Mouse (Mus musculus) cerebellum, postnatal 14 days (tissue): ENCODE results near the gene Rasip1.
"Not testable (repeated sequence)": the region's sequence is repeated elsewhere in the genome, so short reads cannot be mapped to it uniquely, and the experiment has no call there.

Experiments
- DNase-seq, 2 experiments: peaks; one replicate each; pipeline ENCODE4 v3.0.0; 2021; ENCODE audit warnings: mixed read lengths in 2 of 2

Gene Rasip1

DNA sequence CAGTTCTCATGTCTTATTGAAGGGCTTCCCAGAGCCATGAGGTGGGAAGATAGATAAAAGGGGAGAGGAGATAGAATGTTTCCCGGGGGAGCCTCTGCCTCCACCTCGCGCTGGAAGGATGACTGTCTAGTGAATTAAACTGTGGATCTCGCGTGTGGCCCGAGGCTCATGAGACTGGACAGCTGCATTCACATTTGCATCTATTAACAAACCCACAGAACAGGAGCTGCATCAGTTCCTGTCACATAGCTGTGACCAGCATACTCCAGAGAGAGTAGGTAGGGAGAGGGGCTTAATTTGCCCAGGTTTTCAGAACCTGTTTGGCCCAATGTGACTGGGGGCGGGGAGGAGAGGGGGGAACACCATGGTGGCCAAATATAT is 18.3 kb downstream of the Rasip1 start:
- DNase-seq = no peak

GRCm38 (mm10) chr7:45646671-45647070 is 19.4 kb downstream of the Rasip1 start:
- no peak for DNase-seq

- DNase-seq = no peak
Observed at GRCm38 (mm10) chr7:45649351-45649750, 22.1 kb downstream of the Rasip1 start.

- not testable (repeated sequence) for DNase-seq
Observed at GRCm38 (mm10) chr7:45650484-45650883, 23.2 kb downstream of the Rasip1 start.

GRCm38 (mm10) chr7:45654424-45655047 is 27.2 kb downstream of the Rasip1 start:
- DNase-seq = no peak

DNA sequence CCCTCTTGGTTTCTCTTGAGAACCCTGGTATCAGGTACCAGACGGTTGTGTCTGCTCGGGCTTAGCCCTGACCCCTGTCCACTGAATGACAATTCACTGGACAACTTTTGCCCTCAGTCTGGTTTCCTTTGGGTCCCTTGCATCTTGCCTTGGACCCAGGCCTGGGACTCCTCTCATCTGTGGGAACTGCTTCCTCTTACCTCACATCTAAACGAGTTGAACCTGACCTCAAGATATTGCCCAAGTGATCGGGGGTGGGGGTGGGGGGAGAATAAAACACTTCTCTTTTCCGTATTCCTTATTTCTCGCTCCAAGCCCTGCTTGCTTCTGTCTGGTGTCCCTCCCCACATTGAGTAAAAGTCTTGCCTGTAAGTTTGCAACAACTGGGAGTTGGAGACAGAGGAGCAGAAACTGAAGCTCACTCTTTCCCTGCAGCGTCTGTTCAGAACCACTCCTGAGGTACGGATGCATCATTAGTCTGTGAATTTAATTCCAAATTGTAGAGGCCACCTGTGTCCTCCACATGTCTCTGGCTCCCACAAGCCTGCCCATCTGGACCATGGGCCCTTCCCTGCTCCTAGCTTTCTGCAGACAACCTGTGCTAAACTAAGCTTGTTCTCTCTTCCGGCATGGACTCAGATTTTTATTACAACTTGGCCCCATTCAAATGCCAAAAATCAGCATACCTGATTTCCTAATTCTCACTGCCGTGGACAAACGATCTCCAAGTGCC is 33.6 kb downstream of the Rasip1 start:
- DNase-seq = no peak

GRCm38 (mm10) chr7:45661702-45662101 is 34.4 kb downstream of the Rasip1 start:
- DNase-seq = not testable (repeated sequence)

GRCm38 (mm10) chr7:45665303-45666138 is 38.2 kb downstream of the Rasip1 start:
- DNase-seq = peak in 1 of 2 experiments; percentile 41

DNA sequence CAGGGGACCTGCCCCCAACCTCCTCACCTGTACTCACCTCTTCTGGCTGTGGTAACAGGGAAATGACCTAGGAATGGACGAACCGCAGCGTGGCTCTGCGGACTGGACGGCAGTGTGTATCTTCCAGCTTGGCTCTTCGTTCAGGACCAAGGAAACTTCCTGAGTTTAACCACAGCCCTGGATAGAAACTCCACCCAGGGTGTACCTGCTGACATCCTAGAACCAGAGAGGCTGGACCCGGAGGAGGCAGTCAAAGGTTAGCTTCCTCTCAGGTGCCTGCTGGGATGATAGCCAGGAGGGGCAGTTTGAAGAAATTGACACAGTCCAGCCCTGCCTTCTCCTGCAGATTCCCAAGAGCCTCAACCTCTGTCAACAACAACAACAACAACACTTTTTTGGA is 38.9 kb downstream of the Rasip1 start, which contains the start of gene Fut2:
Fut2 (minus strand) TSS at position 234 of the 400 bp plus-strand sequence.
- DNase-seq = no peak

GRCm38 (mm10) chr7:45667761-45668160 is 40.5 kb downstream of the Rasip1 start:
- peak in 1 of 2 experiments; percentile 40 for DNase-seq

- DNase-seq = no peak
Observed at GRCm38 (mm10) chr7:45668921-45669320, 41.6 kb downstream of the Rasip1 start.

DNA sequence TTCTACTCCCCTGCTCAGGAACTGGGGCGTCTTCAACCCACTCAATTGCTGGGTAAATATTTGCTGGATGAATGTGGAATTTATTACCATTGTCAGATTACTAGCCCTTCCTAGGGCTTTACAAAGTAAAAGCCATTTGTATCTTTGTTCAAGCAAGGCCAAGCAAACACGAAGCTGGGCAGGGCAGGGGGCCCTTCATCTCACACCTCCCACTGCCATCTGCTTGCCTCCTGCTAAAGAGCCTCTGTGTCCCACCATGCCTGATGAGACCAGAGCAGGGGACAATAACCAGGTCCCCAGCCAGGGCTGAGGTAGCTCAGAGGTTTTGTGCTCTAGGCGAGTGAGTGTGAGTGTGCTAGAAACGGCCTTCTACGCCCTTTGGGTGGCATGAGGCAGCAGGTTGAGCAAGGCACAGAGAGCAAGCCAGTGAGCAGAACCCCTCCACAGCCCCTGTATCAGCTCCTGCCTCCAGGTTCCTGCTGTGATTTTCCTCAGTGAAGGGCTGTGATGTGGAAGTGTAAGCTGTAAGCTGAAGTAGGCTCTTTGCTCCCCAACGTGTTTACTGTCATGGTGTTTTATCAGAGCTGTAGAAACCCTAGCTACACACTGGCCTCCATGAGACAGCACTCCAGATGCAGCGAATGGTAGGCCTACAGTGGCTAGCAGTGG is 50.5 kb downstream of the Rasip1 start:
- no peak for DNase-seq

DNA sequence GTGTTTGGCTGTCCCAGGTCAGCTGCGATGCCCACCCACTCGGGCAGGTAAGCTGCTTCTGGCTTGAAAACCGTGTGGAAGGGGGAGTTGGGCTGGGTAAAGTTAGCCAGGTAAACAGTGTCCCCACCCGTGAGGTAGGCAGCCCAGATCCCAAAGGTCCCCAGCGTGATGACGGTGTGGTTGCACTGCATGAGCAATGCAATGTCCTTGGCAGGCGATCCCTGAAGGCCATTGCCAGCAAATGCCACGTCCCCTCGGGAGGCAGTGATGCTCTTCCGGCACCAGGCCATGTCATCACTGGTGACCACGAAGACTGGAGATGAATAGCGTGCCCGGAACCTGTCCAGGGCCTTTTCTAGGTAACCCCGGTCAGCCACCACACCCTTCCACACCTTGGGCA is 51.2 kb downstream of the Rasip1 start:
- DNase-seq = no peak

DNA sequence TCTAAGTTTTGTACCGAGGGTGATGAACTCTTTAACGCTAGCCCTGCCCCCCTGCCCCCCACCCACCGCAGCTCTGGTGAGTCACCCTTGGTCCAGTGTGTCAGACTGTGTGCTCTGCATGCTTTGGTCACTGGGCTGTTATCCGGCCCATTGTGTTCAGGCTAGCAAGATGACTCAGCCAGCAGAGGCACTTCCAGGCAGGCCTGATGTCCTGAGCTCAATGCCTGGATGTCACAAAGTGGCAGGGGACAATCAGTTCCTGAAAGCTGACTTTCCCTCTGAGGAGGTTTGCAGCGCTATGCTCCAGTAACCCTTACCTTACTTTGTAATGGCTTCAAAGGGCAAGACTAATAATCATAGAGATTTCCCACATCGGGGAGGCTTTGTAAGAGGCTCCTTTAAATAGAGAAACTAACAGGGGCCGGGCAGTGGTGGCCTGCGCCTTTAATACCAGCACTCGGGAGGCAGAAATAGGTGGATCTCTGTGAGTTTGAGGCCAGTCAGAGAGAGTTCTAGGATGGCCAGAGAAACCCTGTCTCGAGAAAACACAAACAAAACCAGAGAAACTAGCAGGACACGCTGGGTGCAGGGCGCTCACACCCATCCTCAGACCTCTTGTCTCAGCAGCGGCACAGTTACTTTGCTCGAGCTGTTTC is 52.8 kb downstream of the Rasip1 start:
- no peak for DNase-seq

DNA sequence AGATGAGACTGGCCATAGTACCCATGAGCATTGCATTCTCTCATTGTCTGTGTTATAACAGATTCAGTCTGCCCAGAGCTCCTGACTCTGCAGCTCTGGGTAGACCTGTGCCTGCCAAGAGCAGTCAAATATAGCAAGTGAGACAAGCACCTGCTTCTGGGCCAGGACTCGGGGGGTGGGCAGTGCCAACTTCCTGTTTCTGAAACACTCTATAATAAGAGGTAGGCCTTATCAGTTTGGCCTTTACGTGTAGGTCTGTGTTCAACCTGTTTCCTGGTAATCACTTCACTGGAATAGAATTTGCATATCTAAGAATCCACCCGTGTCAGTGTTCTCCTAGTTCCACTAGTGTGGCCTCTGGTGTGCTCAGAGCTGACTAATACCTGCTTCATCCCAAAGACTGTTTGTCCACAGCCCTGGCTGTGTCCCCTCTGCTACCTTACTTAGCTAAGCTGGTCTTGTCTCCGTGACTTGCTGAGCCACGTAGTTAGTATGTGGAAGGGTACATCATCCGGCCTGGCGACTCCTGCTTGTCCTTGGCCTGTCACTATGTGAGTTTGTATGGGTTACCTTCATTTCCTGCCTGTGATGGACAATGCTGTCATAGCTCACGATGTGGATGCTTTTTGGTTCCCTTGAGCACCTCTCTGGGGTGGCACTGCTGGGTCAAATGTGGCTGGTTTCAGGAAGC is 53.9 kb downstream of the Rasip1 start:
- DNase-seq = peak; percentile 63 to 73

GRCm38 (mm10) chr7:45682144-45683126 is 55.1 kb downstream of the Rasip1 start:
- DNase-seq = peak; percentile 96 to 98

DNA sequence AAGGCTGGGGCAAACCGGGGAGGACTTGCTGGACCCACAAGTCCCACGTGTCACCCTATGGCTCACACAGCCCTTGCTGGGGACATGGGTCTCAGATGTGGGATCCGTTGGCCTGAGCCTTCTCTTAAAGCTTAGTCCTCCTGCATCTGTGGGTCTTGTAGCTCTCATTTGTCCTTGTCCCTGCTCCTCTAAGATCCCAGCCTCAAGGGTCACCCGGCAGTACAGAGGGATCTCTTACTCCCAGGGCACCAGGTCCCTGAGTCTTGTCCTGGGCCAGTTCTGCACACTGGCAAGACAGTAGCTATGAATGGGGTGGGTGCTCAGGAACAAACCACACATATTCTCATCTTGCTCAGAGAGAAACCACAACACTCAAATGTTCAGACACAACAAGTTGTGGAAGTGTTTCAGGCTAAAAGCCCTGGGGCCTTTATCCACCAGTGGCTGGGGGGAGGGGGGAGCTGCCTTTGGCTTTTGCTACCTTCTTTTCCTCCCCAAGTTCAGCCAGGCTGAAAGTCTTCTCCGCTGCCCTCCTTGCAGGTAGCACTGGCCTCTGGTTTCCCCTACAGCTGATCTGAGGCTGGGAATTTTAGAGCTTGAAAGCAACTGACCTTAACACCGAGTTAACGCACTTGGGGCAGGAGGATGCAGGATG is 56.2 kb downstream of the Rasip1 start, which contains the start of gene Ntn5:
Ntn5 (plus strand) TSS at position 627 of the 655 bp plus-strand sequence.
- DNase-seq = no peak

DNA sequence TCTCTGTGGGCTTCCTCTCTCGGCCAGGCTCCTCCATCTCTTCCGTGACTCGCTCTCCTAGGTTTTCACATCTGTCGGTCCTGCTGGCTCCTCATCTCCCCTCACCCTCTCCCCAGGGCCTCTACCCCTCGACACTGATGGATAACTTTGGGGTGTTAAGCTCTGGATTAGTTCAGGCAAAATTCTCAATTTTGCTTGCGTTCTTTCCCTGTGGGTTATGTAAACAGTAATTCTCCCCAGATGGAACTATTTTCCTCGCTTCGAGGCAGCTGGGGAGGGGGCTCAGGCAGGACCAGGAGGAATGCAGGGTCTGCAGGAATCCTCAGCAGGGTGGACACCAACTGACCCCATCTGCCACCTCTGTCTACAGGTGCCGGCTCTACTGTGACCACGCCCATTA is 58.5 kb downstream of the Rasip1 start:
- no peak for DNase-seq

DNA sequence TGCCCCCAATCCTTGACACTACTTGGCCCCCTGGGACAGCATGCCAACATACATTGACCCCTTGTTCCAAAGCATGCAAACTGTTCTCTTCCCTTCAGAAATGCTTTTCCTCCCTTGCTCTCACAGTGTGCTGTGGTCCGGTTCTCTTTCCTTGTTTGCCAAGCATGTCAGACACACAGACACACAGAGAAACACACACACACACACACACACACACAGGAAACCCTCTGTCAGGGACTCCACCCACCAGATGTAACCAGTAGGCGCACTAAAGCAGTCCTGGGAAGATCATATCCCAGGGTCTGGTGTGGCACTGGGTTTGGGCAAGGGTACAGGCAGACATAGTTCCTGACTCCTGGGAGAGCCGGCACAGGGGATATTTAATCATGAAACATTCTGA is 59.6 kb downstream of the Rasip1 start:
- DNase-seq = no peak
